Mouse (Mus musculus) liver, postnatal 0 days (tissue): ENCODE measurements around the gene Plekha8. TPM values are rescaled to one million over a fixed set of nuclear protein-coding genes. Genes with fewer than 3 reads are reported as not detected.

ENCODE experiments used
- ATAC-seq: fragments of 200-750 bp; cut with Nextera tagmentation; 2 replicates; pipeline ENCODE4 v1.8.0; 2017; ENCODE audit warnings: mild to moderate bottlenecking, moderate library complexity
- DNase-seq: peaks from one replicate; pipeline ENCODE4 v3.0.0-alpha.2; 2016
- H3K27ac ChIP-seq: fragments of 300-500 bp; sonication (generic); 2 replicates; pipeline ENCODE4 v1.5.1; 2014; ENCODE audit warnings: antibody characterized with exemption, moderate library complexity, mild to moderate bottlenecking, low read depth
- H3K27me3 ChIP-seq: fragments of 300-500 bp; sonication (generic); 2 replicates; pipeline ENCODE4 v1.6.1; 2014; ENCODE audit warnings: low read length, control low read depth, mixed read lengths; ENCODE audit not compliant: insufficient read depth
- H3K36me3 ChIP-seq: fragments of 300-500 bp; sonication (generic); replicated peaks from 2 replicates; pipeline ENCODE4 v1.6.1; 2014; ENCODE audit warnings: mild to moderate bottlenecking, control low read depth, low read length, moderate library complexity, mixed read lengths; ENCODE audit not compliant: insufficient read depth
- H3K4me1 ChIP-seq: fragments of 300-500 bp; sonication (generic); 2 replicates; pipeline ENCODE4 v1.6.1; 2014; ENCODE audit warnings: antibody characterized with exemption, mild to moderate bottlenecking, control low read depth; ENCODE audit not compliant: insufficient read depth
- H3K4me2 ChIP-seq: fragments of 300-500 bp; sonication (generic); 2 replicates; pipeline ENCODE4 v1.6.1; 2014; ENCODE audit warnings: low read depth, mild to moderate bottlenecking, low read length, moderate library complexity, mixed read lengths
- H3K4me3 ChIP-seq: fragments of 300-500 bp; sonication (generic); 2 replicates; pipeline ENCODE4 v1.5.1; 2014; ENCODE audit warnings: low read depth, low read length
- H3K9ac ChIP-seq: fragments of 300-500 bp; sonication (generic); replicated peaks from 2 replicates; pipeline ENCODE4 v1.6.1; 2014; ENCODE audit warnings: mild to moderate bottlenecking, moderate library complexity
- H3K9me3 ChIP-seq: fragments of 300-500 bp; sonication (generic); 2 replicates; pipeline ENCODE4 v1.6.1; 2016; ENCODE audit warnings: mild to moderate bottlenecking, control low read depth, low read length, mixed read lengths
- CTCF ChIP-seq: sonication (generic); IDR thresholded peaks from 2 replicates; pipeline ENCODE4 v1.5.1; 2016; ENCODE audit warnings: antibody characterized with exemption, low read depth
- EP300 ChIP-seq: IDR thresholded peaks from 2 replicates; pipeline ENCODE4 v1.6.1; 2016; ENCODE audit warnings: antibody characterized with exemption, low read depth, mild to moderate bottlenecking
- WGBS: fragments of 180-500 bp; shearing (Covaris S2); extraction: QIAGEN DNeasy Blood & Tissue Kit; methylation state at CpG from one replicate; pipeline ENCODE4 v1.1.7; 2014; ENCODE audit not compliant: insufficient replicate concordance; 5-methylcytosine and 5-hydroxymethylcytosine counted together
- polyA plus RNA-seq: library from polyadenylated mRNA; unstranded; fragments of >200 nt; fragmentation: Nextera tagmentation; extraction: Ambion mirVana; gene quantifications from 2 replicates; pipeline ENCODE4 v1.2.1, GENCODE M21; 2015

The Plekha8 gene
- polyA plus RNA-seq, 1 experiment from 2014 or later, result 4.8 TPM

GRCm38 (mm10) chr6:54691368-54692116 is 96.6 kb downstream of the Plekha8 start:
- no peak for ATAC-seq
- H3K4me2 ChIP-seq, result no peak overlapping the region
- 0 out of 2 replicates have a peak, but pooled peaks cover 2% of the 10 kb centered on the region for H3K27me3 ChIP-seq
- no peak for DNase-seq
- H3K9ac ChIP-seq, result no peak overlapping the region
- H3K27ac ChIP-seq, result no peak overlapping the region
- H3K4me3 ChIP-seq, result no peak overlapping the region
- H3K4me1 ChIP-seq, result no peaks in the 10 kb centered on the region
- no peaks in the 10 kb centered on the region for H3K9me3 ChIP-seq
- WGBS, result 69% methylated on average over 14 of the region's 14 CpGs
- TF ChIP-seq EP300, result no peak
- TF ChIP-seq CTCF, result no peak
- H3K36me3 ChIP-seq, result no peaks in the 10 kb centered on the region

- DNase-seq, result no peak
- Histone ChIP-seq H3K36me3 (no peaks in the 10 kb centered on the region), H3K9ac (no peak overlapping the region), H3K4me3 (no peak overlapping the region), H3K4me2 (no peak overlapping the region), H3K27me3 (0 out of 2 replicates have a peak, but pooled peaks cover 2% of the 10 kb centered on the region), H3K9me3 (no peaks in the 10 kb centered on the region), H3K27ac (no peak overlapping the region), H3K4me1 (no peaks in the 10 kb centered on the region)
- 65% methylated on average over 1 of the region's 1 CpGs for WGBS
- no peak for ATAC-seq
- TF ChIP-seq EP300 (no peak), CTCF (no peak)
Measured at GRCm38 (mm10) chr6:54692201-54692600, 97.3 kb downstream of the Plekha8 start.

GRCm38 (mm10) chr6:54693286-54693685 is 98.4 kb downstream of the Plekha8 start:
- no peaks in the 10 kb centered on the region for H3K4me1 ChIP-seq
- no peak overlapping the region for H3K4me3 ChIP-seq
- no peaks in the 10 kb centered on the region for H3K27me3 ChIP-seq
- TF ChIP-seq CTCF (no peak), EP300 (no peak)
- no peak overlapping the region for H3K9ac ChIP-seq
- DNase-seq (no peak), ATAC-seq (no peak)
- H3K9me3 ChIP-seq, result no peaks in the 10 kb centered on the region
- H3K27ac ChIP-seq, result no peak overlapping the region
- WGBS, result 89% methylated on average over 6 of the region's 6 CpGs
- no peak overlapping the region for H3K4me2 ChIP-seq
- no peaks in the 10 kb centered on the region for H3K36me3 ChIP-seq

Other genes starting within 250 kb of the Plekha8 start
- 0.31 and 0.34 TPM in 2 replicates for gene Wipf3, start 165.5 kb upstream of the Plekha8 start, polyA plus RNA-seq
- 0.32 and 0.35 TPM in 2 replicates for gene Scrn1, start 28.6 kb upstream of the Plekha8 start, polyA plus RNA-seq
- gene Fkbp14, start 2.2 kb downstream of the Plekha8 start, polyA plus RNA-seq, result 1.7 and 2.3 TPM in 2 replicates
- gene Mturn, start 86.5 kb downstream of the Plekha8 start, polyA plus RNA-seq, result 1.8 and 4.0 TPM in 2 replicates
- 4.4 and 4.9 TPM in 2 replicates for gene Znrf2, start 221.8 kb downstream of the Plekha8 start, polyA plus RNA-seq